Mouse (Mus musculus): ENCODE measurements around the gene Lasp1. TPM values are rescaled to one million over a fixed set of nuclear protein-coding genes. Genes with fewer than 3 reads are reported as not detected.

Gene Lasp1
- polyA plus RNA-seq, 1 experiment, result 77.7 TPM

DNA sequence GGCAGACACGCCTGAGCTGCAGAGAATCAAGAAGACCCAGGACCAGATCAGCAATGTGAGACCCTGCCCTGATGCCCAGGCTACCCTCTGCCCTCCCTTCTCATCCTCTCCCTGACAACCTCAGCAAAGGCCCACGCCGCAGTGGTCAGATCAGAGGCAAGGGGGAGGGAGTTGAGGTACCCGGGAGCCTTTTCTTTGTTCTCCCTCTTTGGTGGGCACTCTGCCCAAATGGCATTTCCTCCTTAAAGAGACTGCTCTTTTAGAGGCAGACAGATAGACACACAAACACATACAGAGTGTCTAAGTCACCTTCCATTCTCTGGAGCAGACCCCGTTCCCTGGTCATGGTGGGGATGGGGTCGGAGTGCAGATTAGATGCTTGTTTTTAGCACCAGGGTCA, 26.1 kb downstream of the Lasp1 start:
- Histone ChIP-seq H3K4me1 (peaks cover 97% of the 10 kb centered on the region), H3K36me3 (replicated peaks; ENCODE audit: low read length) (peaks cover 96% of the 10 kb centered on the region)

GRCm38 (mm10) chr11:97825295-97825694, 26.5 kb downstream of the Lasp1 start:
- peaks cover 96% of the 10 kb centered on the region for H3K36me3 ChIP-seq (replicated peaks; ENCODE audit: low read length)
- peak overlapping the region; percentile 21 for H3K4me3 ChIP-seq (replicated peaks)
- peaks cover 97% of the 10 kb centered on the region for H3K4me1 ChIP-seq
- H3K9me3 ChIP-seq, result no peaks in the 10 kb centered on the region
- no peaks in the 10 kb centered on the region for H3K27me3 ChIP-seq (replicated peaks)
- TF ChIP-seq FLI1 (IDR thresholded peaks at IDR 0.05; ENCODE audit: low read length) (no peak), GATA1 (IDR thresholded peaks at IDR 0.05; ENCODE audit: borderline replicate concordance, low read length) (no peak)

More for the DNA sequence above, 26.1 kb downstream of the Lasp1 start:
- TF ChIP-seq FLI1 (IDR thresholded peaks at IDR 0.05; ENCODE audit: low read length) (no peak), GATA1 (IDR thresholded peaks at IDR 0.05; ENCODE audit: borderline replicate concordance, low read length) (no peak)
- Histone ChIP-seq H3K9me3 (no peaks in the 10 kb centered on the region), H3K4me3 (replicated peaks) (peak overlapping the region; percentile 29), H3K27me3 (replicated peaks) (no peaks in the 10 kb centered on the region)

DNA sequence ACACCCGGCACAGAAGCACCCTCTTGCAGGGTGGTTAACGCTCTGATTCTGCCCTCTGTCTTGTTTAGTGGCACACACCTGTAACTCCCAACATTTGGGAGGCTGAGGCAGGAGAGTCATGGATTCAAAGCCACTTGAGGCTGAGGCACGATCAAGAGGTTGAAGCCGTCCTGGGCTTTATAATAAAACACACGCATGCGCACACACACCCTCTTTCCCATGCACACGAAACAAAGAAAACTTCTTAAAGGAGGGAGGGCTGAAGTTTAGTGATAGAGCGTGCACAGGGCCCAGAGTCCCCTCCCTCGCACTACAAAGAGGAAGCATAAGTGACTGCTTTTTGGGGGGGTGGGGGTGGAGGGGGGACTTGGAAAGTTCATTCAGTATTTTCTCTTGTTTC, 27.2 kb downstream of the Lasp1 start:
- H3K4me3 ChIP-seq (replicated peaks), result no peak overlapping the region
- no peaks in the 10 kb centered on the region for H3K9me3 ChIP-seq
- no peak for TF ChIP-seq GATA1 (IDR thresholded peaks at IDR 0.05; ENCODE audit: borderline replicate concordance, low read length)
- no peak for TF ChIP-seq FLI1 (IDR thresholded peaks at IDR 0.05; ENCODE audit: low read length)
- H3K4me1 ChIP-seq, result peaks cover 97% of the 10 kb centered on the region
- no peaks in the 10 kb centered on the region for H3K27me3 ChIP-seq (replicated peaks)
- peaks cover 96% of the 10 kb centered on the region for H3K36me3 ChIP-seq (replicated peaks; ENCODE audit: low read length)

GRCm38 (mm10) chr11:97826414-97826813, 27.6 kb downstream of the Lasp1 start:
- Histone ChIP-seq H3K4me3 (replicated peaks) (peak overlapping the region; percentile 10), H3K36me3 (replicated peaks; ENCODE audit: low read length) (peaks cover 94% of the 10 kb centered on the region), H3K9me3 (no peaks in the 10 kb centered on the region), H3K4me1 (peaks cover 97% of the 10 kb centered on the region), H3K27me3 (replicated peaks) (no peaks in the 10 kb centered on the region)
- no peak for TF ChIP-seq FLI1 (IDR thresholded peaks at IDR 0.05; ENCODE audit: low read length)
- TF ChIP-seq GATA1 (IDR thresholded peaks at IDR 0.05; ENCODE audit: borderline replicate concordance, low read length), result no peak

GRCm38 (mm10) chr11:97827654-97828053, 28.9 kb downstream of the Lasp1 start:
- H3K36me3 ChIP-seq (replicated peaks; ENCODE audit: low read length), result peaks cover 93% of the 10 kb centered on the region

DNA sequence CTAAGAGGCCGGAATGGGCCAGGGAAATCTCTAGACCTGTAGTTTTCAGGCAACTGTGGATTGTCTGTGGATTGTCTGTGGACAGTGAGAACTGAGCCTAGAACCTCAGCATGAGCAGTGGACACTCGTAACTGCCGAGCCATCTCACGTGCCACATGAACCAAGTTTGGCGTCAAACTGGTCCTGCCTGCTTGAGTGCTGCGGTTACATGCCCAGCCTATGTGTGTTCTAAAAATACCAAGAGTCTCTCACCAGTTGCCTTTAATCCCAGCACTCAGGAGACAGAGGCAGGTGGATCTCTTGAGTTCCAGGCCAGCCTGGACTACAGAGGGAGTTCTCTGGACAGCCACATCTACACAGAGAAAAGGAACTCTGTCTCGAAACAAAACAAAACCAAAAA, 30.6 kb downstream of the Lasp1 start:
- H3K36me3 ChIP-seq (replicated peaks; ENCODE audit: low read length), result peaks cover 95% of the 10 kb centered on the region
- H3K4me1 ChIP-seq, result peaks cover 97% of the 10 kb centered on the region
- H3K27me3 ChIP-seq (replicated peaks), result no peaks in the 10 kb centered on the region
- H3K4me3 ChIP-seq (replicated peaks), result peak overlapping the region; percentile 80
- no peaks in the 10 kb centered on the region for H3K9me3 ChIP-seq
- no peak for TF ChIP-seq GATA1 (IDR thresholded peaks at IDR 0.05; ENCODE audit: borderline replicate concordance, low read length)
- TF ChIP-seq FLI1 (IDR thresholded peaks at IDR 0.05; ENCODE audit: low read length), result no peak

More at GRCm38 (mm10) chr11:97827654-97828053, 28.9 kb downstream of the Lasp1 start:
- no peaks in the 10 kb centered on the region for H3K27me3 ChIP-seq (replicated peaks)
- H3K4me3 ChIP-seq (replicated peaks), result peak overlapping the region; percentile 75
- H3K9me3 ChIP-seq, result no peaks in the 10 kb centered on the region
- no peak for TF ChIP-seq FLI1 (IDR thresholded peaks at IDR 0.05; ENCODE audit: low read length)
- no peak for TF ChIP-seq GATA1 (IDR thresholded peaks at IDR 0.05; ENCODE audit: borderline replicate concordance, low read length)
- peaks cover 97% of the 10 kb centered on the region for H3K4me1 ChIP-seq

DNA sequence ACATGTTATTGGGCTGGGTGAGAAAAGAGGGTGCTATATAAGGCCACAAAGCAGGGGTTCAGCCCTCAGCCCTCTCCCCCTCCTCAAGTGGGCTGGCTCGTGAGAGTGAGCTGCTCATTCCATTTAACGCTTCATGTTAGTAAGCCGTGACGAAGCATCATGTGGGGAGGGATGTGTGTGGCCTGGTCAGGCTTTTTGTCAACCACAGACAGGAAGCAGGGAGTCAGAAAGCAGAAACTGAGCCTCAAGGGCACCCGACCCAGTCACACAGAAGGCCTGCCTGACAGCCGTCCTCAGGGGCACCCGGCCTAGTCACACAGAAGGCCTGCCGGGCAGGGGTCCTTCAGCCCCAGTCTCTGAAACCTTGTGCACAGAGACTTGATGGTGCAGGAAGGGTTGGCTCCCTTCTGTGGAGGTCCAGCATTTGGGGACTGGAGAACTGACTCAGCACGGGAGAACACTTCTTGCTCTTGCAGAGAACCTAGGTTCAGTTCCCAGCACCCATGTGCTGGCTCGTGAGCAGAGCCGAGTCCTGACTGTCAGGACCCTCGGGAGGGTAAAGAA, 31.2 kb downstream of the Lasp1 start:
- Histone ChIP-seq H3K36me3 (replicated peaks; ENCODE audit: low read length) (peaks cover 95% of the 10 kb centered on the region), H3K4me3 (replicated peaks) (peak overlapping the region; percentile 86), H3K27me3 (replicated peaks) (no peaks in the 10 kb centered on the region), H3K9me3 (no peaks in the 10 kb centered on the region), H3K4me1 (peaks cover 96% of the 10 kb centered on the region)
- TF ChIP-seq FLI1 (IDR thresholded peaks at IDR 0.05; ENCODE audit: low read length), result 0 out of 2 replicates have a peak, but pooled peaks have one; percentile 36
- no peak for TF ChIP-seq GATA1 (IDR thresholded peaks at IDR 0.05; ENCODE audit: borderline replicate concordance, low read length)

DNA sequence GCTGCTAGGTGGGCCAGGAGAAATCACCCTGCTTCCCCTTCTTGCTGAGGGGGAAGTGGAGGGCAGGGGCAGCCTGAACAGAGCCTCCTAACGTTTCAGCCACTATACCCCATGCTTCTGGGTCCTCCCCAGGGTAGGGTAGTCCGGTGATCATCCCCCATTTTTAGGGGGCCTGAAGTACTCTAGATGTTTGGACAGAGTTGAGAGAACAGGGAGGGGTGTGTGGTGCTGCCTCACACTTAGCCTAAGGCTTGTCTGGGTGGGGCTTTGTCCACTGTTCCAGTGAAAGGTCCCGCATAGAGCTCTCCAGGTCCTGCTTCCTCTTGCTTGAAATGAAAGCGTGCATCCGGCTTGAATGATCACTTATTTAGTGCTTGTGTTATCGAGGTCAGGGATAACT, 31.7 kb downstream of the Lasp1 start:
- Histone ChIP-seq H3K4me3 (replicated peaks) (peak overlapping the region; percentile 86), H3K4me1 (peaks cover 93% of the 10 kb centered on the region), H3K9me3 (no peaks in the 10 kb centered on the region), H3K27me3 (replicated peaks) (no peaks in the 10 kb centered on the region), H3K36me3 (replicated peaks; ENCODE audit: low read length) (peaks cover 95% of the 10 kb centered on the region)
- no peak for TF ChIP-seq FLI1 (IDR thresholded peaks at IDR 0.05; ENCODE audit: low read length)
- TF ChIP-seq GATA1 (IDR thresholded peaks at IDR 0.05; ENCODE audit: borderline replicate concordance, low read length), result no peak

GRCm38 (mm10) chr11:97832001-97832400, 33.2 kb downstream of the Lasp1 start:
- peaks cover 95% of the 10 kb centered on the region for H3K36me3 ChIP-seq (replicated peaks; ENCODE audit: low read length)

DNA sequence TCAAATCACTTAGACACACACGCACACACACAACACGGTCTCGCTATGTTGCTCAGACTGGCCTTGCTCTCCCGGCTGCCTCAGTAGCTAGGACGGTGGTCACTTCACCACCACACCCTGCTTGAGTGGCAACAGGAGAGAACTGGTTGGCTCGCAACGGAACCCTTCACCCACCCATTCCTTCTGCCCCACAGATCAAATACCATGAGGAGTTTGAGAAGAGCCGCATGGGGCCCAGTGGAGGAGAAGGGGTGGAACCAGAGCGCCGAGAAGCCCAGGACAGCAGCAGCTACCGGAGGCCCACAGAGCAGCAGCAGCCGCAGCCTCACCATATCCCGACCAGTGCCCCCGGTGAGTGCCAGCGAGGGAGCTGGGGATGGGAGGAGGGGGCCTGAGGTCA, 34.6 kb downstream of the Lasp1 start:
- Histone ChIP-seq H3K36me3 (replicated peaks; ENCODE audit: low read length) (peaks cover 95% of the 10 kb centered on the region), H3K4me1 (peaks cover 93% of the 10 kb centered on the region), H3K4me3 (replicated peaks) (no peak overlapping the region), H3K9me3 (no peaks in the 10 kb centered on the region), H3K27me3 (replicated peaks) (no peaks in the 10 kb centered on the region)
- TF ChIP-seq GATA1 (IDR thresholded peaks at IDR 0.05; ENCODE audit: borderline replicate concordance, low read length) (no peak), FLI1 (IDR thresholded peaks at IDR 0.05; ENCODE audit: low read length) (no peak)

More at GRCm38 (mm10) chr11:97832001-97832400, 33.2 kb downstream of the Lasp1 start:
- Histone ChIP-seq H3K27me3 (replicated peaks) (no peaks in the 10 kb centered on the region), H3K9me3 (no peaks in the 10 kb centered on the region), H3K4me3 (replicated peaks) (peak overlapping the region; percentile 44), H3K4me1 (peaks cover 93% of the 10 kb centered on the region)
- TF ChIP-seq GATA1 (IDR thresholded peaks at IDR 0.05; ENCODE audit: borderline replicate concordance, low read length) (no peak), FLI1 (IDR thresholded peaks at IDR 0.05; ENCODE audit: low read length) (no peak)

All from megakaryocyte, embryonic 14.5 days (primary cell).